Mouse (Mus musculus) urinary bladder, adult 18-20 months (tissue): ENCODE measurements around the gene Mst1.

ENCODE experiments used
- DNase-seq, 2 experiments: peaks; one replicate each; pipeline ENCODE4 v3.0.0; 2022; ENCODE audit warnings: low spot score in 2 of 2, mixed read lengths in 2 of 2

The Mst1 gene

DNA sequence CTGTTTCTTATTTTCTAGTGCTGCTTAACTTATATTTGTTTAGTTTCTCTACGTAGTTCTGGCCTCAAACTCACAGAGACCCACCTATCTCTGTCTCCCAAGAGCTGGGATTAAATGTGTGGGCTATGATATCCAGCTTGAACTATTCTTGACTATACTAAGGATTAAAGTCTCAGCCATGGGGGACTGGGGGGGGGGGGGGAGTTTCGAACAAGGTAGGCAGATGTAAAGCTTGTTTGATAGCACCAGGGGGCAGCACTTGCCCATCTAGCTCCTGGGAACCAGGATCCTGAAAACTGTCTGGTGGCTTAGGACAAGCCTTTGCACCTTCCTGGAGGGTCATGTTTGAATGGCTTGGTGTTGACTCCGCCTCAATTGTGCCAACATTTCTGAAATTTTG is 15.3 kb downstream of the Mst1 start:
- DNase-seq, result no peak

DNA sequence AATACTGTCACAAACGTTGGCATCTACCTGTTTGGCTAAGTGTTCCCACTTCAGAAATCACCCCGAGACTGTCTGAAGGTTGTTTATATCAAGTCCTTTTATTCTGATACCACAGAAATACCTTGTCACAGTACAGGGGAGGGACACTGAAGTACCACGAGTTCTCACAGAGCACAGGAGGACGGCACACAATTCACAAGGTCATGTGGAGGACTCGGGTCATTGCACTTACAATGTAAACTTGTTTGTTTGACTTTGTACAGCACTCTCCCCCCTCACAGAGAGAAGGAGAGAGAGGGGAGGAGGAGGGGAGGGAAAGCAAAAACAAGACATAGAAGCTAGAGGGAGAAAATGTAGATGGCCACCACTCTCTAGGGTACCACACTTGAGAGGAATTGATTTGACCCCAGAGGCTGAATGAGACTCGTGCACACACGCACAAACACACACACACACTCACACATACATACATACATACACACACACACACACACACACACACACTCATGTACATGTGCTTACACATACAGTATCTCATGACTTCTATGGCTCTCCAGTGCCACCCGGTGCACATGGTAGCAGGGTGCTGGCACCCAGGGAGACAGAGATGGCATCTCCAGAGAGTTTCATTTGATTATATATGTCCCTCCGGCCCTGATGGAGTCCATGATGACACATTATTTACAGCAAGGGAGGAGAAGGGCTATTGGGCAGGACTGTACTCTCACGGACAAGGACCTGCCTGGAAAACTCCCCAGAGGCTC is 15.9 kb downstream of the Mst1 start:
- DNase-seq, result no peak

DNA sequence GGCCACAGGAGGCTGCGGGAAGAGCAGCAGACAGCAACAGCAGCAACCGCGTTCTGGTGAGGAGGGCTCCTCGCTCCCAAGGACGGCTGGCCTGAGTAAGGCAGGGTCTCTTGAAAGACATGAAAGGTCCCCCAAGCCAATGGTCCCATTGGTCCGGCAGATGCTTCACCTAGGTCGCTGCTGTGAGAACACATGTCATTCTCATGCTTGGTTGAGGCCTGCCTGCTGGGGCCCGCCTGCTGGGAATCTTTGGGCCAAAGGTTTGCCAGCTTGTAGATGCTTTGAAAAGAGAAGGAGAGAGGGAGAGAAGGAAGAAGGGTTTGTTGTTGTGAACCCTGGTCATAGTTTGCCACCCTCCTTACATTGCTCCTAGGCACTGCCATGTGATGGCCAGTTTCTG is 19.4 kb downstream of the Mst1 start:
- no peak for DNase-seq

DNA sequence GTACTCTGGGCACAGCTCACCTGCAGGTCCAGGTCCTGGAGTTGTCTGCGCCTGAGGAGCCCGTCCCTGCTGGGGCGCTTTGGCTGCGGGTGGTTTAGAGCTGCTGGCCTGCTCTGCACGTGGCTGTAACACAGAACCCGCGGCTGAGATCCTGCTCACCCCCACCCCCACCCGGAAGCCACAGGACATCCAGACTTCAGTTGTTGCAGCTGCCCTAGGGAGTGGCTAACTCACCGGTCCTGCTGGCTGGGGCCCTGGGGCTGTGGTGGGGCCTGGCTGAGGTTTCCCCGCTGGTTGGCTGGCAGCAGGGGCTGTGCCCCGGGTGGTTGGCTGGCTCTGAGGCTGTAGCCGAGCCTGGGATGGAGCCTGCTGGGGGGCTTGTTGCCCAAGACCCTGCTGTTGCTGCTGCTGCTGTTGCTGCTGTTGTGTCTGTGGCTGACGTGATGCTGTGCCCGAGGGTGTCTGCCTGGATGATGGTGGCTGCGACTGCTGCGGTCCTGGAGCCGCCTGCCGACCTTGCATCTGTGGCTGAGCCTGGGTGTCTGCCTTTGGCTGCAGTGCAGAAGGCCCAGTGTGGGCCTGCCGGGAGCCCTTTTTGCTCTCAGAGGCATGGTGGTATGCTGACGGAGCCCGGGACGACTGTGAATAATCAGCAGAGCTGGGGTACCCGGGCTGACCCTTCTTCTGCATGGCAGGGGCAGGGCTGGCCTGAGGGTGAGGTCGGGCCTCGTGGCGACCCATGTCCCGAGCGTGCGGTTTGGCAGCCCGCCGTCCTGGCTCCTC is 24.7 kb downstream of the Mst1 start:
- peak in 1 of 2 experiments; percentile 31 for DNase-seq

DNA sequence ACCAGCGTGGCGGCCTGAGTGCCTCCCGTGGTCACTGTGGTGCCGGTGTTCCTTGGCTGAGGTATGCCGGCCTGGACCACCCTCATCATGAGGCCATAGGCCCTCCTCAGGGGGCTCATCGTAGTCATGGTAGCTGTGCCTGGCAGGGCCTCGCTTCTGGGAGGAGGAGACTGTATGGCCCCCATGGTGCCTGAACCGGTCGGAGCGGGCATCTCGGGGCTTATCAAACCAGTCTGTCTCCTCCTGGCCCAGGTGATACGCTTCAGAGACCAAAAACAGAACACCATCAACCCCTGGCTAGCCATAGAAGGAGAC is 25.3 kb downstream of the Mst1 start:
- DNase-seq, result no peak

DNA sequence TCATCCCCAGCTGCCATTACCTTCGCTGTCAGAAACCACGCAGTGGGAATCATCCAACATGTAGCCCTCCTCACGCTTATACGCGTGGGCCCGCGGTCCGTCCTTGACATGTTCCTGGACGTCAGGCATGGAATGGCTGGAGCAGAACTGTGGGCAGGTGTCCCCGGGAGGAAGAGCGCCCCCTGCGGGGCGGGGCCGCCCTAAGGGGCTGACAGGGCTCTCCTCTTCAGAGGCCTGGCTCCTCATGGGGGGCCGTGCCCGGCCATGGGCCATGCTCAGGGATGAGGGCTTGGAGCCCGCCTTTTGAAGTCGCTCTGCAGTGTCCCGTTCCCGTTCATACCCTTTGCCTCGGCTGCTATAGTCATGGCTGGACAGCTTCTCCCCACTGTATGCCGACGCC is 25.9 kb downstream of the Mst1 start:
- no peak for DNase-seq

DNA sequence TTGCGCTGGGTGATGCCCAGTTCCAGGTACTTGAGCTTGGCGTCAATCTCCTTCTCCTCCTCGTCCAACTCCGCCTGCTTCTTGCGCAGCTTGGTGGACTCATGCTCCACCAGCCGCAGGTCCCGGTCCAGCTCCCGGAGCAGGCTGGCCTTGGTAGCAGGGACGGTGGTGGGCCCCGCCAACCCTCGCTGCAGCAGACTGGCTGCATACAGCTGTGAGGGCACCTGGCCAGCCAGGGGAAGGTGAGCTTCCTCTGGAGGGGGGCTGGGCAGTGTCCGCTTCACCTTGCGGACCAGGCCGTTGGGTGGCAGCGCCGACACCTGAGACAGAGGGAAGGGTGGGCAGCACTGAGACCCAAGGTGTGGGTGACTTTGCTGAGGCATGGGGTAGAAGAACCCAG is 27.6 kb downstream of the Mst1 start:
- no peak for DNase-seq

DNA sequence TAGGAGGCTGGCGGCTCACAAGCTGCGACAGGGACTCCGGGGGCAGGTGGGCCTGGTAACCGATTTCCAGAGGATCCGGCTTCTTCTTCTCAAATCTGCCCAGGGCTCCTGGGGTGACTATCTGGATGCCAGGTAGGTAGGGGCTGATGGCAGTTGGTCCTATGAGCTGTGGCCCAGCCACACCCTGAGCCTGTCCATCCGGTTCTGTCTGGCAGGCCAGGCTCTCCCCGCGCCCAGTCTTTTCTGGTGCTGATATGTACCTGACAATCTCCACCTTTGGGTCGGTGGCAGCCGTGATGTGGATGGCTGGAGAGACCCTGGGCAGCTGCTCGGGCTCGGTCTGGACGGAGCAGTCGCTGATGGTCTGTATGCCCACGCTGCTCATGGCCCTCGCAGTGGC is 29.9 kb downstream of the Mst1 start:
- DNase-seq, result peak; percentile 35 to 58

DNA sequence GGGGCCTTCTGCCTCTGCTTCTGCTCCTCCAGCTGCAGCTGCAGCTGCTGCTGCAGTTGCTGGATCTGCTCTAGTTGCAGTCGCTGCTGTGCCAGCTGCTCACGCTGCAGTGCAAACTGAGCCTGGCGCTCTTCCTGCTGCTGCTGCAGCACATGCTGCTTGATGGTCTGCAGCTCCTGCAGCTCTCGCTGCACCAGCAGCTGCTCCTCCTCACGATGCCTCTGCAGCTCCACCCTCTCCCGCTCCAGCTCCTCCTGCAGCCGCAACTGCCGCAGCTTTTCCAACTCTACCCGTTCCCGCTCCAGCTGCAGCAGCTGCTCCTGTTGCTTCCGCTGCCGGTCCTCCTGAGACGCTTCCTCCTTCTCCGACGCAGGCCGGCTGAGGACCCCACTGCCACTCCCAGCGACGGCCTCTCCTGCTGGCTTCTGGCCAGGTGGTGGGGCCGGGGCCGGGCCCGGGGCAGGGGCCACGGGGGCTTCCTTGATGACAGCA is 30.9 kb downstream of the Mst1 start:
- no peak for DNase-seq

DNA sequence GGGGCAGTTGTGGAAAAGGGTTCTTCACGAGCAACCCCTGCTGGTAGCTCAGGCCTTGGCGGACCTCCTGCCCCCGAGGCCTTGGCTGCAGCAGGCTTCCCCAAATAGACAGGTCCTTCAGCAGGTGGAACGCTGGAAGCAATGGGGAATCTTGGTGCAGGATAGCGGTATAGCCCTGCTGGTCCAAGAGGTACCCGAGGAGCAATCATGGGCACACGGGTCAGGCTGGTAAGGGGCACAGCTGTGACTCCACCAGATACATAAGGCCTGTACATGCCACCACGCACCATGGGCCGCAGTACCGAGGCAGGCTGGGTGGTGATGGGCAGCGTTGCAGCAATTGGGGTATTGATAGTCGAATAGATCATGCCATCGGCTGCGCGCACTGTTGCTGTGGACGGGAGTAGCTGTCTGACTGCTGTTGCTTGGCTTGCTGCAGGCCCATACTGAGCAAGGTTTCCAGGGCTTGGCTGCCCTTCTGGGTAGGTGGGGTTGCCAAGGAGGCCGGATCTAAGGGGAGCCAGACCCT is 31.4 kb downstream of the Mst1 start:
- no peak for DNase-seq

DNA sequence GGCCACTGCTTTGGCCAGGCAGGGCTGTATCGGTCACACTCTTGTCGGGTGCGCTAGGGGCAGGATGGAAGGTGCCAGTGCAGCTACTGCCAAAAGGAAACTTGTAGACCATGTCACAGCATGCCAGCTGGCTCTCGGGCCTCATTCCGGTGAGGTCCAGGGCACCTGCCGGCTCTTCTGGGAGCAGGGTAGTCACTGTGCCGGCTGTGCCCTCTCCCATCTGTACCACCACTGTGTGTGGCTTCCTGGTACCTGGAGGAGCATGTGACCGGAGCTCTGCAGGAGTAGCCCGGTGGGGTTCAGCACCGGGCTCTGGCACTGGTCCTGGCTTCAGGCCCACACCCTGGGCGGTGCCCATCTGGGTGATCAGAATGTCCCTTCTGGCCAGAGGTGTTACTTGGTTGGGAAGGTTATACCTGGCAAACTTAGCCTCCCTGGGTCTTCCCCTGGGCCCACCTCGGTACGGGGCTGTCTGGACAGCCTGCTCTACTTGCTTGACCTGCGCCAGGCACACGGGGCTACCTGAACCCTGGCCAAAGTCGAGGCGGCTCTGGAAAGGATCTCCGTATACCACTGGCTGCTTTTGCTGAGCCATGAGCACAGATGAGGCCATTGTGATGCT is 32.6 kb downstream of the Mst1 start:
- no peak for DNase-seq

DNA sequence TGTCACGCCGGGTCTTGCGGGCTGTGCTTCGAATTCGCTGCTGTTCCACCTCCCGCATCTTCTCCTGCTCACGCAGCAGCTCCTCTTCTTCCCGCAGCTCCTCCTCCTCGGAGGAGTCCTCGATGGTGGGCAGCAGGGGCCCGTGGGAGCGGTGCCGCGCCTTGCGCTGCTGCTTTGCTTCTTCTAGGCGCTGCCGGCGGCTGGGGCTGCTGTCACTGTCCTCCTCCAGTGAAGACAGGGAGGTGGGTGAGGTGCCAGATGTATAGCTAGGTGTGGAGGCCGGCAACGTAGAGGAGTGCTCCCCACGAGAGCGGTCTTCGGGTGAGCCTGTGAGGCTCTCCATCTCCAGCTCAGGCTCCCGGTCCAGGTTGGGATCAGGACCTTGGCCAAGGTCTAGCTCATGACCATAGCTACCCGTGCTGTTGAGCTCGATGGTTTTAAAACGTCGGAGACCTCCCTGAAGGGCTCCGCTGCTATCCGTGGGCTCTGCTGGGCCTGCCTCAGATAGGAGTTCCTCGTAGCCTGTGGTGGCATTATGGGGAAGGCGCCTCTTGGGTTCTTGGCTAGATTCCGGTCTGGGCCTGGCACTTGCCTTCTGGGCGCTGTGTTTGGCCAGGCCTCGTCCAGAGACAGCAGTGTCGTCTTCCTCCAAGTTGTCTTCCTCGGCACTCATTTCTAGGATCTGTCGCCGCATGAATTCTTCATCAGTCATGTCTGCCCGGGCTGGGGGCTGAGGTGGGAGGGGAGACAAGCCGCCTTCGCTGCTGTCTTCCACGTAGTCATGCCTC is 35.2 kb downstream of the Mst1 start:
- no peak for DNase-seq

DNA sequence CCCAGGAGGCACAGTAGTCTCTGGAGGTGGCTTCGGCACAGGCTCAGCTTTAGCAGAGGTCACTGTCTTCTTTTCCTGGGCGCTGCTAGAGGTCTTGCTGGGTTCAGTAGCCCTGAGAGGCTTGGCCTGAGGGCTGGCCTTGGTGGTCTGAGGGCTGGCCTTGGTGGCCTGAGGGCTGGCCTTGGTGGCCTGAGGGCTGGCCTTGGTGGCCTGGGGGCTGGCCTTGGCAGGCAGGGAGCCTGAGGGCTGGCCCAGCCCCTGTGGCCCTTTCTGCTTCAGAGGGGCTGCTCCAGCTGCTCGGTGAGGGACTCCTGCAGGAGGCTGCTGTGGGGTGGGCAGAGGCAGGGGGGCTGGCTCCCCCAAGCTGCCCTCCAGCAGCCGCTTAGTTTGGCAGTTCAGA is 36.9 kb downstream of the Mst1 start:
- no peak for DNase-seq

DNA sequence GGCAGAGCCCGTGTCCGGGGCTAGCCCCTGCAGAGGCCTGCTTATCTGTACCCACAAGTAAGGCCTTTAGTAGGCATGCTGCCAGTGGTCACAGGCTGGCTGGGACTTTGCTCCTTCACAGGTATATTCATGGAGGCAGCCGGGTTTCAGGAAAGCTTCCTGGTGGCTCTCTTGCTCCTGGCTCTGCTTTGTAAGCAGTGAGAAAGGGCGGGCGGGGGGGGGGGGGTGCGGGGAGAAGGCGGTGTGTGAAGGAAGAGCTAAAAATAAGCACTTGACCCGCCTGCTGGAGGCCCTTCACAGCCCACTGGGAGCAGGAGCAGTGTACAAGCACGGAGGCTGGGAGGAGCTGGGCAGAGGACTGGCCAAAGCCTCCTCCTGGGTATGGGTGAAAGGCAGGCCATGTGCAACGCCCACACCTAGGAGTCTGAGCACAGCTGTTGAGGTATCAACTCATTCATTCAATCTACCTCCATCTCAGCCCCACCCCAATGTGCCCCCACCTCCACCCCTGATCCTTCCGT is 39.7 kb downstream of the Mst1 start:
- no peak for DNase-seq

DNA sequence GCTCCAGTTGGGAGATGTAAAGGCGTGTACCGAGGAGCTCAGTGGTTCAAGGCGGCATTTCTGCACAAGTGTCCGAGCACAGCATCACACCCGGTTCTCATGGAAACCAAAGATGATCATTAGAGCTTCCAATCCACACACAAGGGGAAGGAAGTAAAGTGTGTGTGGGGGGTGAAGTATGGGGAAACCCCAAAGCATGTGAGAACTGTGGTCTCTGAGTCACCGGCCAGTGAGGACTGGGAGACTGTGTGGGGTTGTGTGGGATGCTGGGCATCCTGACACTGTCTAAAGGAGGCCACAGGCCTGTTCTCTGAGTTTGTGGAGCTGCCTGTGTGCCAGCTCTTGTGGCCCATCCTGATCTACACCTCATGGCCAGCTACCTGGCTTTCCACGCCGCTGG is 40.4 kb downstream of the Mst1 start:
- no peak for DNase-seq

DNA sequence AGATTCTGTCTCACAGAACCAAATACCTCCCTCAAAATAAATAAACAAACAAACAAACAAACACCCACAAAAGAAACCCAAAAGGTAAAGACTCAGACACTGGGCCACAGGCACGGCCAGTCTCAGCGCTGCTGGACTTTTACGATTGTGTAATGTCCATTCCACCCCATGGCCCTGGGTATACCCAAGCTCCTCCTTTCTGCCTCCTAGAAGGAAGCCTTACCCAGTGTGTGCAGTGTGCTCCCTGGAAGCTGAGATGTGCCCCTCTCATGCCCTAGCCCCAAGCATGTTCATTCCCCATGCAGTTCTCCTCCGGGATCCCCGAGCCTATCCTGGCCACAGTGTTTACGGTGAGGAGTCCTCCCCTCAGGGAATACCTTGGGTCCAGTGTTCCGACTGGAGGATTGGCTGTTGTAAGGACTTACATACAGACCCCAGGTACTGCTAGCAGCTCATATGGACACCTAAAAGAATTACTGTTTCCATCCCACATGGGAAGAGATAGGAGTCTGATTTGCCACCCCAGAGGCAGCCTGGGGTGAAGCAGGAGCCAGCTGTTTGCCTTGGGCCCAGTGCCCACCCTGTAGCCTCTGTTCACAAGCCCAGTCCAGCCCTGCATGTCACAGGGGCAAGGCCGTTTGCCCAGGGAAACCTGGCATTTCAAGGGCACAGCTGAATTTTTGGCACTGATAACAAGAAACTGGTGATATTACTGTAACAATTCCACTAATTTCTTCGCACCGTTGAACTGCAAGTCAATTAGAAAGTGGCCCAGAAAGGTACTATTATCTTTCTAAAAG is 41.1 kb downstream of the Mst1 start:
- no peak for DNase-seq

DNA sequence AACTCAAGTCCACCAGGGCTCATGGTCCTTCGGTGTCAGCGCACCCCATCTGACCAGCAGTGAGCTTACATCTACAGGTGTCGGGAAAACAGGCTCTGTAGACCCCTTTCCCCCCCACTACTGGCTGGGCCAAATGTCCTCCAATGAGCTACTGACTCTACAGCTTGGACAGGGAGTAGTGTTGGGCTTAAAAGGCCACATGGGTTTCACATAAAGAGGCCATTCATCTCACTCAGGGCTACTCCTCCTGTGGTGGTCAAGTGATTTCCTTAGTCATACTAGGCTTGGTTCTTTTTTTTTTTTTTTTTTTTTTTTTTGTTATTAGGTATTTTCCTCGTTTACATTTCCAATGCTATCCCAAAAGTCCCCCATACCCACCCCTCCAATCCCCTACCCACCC is 43.7 kb downstream of the Mst1 start:
- DNase-seq, result no peak

DNA sequence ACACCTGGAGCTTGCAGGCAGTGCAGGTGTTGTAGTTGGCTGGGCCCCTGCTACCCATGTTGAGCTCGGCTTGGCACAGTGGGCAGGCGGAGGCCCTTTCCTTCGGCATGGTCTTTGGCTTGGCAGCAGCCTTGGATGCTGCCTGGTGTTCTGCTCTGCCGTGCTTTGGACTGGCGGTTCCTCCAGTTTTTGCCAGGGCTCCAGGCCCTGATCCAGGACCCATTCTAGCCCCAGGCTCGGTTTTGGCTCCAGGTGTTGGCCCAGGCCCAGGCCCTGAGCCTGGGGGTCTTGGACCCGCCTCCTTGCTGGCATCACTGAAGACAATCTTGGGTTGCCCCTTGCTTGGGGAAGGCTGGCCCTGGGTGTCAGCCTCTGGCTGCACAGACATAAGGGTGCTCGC is 45.5 kb downstream of the Mst1 start:
- no peak for DNase-seq

DNA sequence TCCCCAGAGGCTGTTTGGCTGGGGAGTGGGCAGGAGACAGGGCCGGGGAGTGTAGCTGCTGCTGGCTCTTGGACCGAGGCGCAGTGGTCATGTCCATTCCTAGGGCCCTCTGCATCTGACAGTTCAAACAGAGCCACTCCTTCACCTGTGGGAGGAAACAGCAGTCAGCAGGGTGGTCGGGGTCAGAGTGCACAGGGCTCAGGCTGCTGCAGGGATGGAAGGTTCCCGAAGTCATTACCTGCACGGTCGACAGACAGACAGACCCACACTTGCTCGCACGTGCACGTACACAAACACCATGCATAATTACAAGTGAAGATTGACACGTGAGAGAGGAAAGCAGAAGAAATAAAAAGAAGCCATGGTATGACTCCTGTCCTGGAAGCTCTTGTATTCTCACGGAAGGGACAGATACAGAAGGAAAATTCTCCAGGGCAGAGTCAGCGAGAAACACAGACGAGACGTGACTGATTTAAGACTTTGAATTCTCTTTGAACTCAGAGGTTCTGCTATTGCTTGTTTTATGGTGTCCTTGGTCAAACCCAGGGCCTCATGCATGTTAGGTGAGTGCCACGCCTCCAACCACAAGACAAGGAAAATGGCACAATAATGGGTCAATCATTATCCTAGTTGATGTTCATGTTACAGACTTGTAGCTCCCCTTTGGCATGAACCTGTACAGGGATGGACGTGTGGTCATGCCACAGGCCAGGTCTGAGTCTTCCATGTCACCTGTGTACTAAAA is 46.4 kb downstream of the Mst1 start:
- no peak for DNase-seq

DNA sequence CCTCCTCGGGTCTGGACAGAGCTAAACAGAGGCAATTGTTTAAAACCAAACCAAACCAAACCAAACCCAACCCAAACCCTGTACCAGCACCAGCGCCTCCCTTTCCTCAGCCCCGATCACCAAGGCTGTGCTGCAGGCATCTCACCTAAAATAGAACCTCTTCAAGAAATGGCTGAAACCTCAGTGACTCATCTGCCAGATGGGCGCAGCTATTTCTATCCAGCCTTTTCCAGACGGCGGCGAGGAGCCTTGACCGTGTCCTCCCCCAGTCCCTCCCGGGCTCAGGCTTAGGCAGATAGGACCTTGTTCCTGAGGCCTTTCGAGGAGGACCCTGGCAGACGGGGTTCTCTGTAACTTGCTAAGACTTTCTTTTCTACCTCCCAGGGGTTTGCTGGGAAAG is 48.0 kb downstream of the Mst1 start:
- no peak for DNase-seq
